11 mouse cellular contexts compared by ENCODE assay signal in the genomic region with DNA sequence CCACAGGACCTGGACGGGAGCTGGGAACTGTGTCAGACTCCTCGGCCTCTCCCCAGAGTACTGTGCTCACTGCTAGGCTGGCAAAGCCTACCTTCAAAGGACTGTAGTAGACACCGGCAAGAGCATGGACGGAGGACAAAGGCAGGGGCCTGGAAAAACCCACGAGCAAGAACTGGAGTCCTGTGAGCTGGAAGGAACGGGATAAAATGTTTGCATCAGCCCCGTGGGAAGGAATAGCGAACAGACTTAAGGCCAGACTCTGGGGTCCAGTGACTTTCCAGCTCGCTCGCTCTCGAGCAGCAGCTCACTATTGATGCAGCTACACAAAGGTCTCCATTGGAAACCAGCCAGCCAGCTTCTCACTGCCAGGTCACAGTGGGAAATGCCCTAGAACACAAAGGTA. TPM values are rescaled to one million over a fixed set of nuclear protein-coding genes. Genes with fewer than 3 reads are reported as not detected.
DNase-seq lines count a peak whose midpoint lies in the region; ATAC-seq lines count a peak whose summit lies in the region.
"Had no signal": no experiment of that assay in that cellular context is flagged by ENCODE, and none has a peak within 500 bp of the region (broad histone marks: within the 10 kb centered on the region; RNA-seq: fewer than 3 reads in every experiment).

No protein-coding gene starts in this region.

- H3K36me3 ChIP-seq in hindbrain, embryonic 12.5 days: no peaks in the 10 kb centered on the region
- H3K36me3 ChIP-seq in neural tube, embryonic 11.5 days (ENCODE audit: control insufficient read depth, insufficient read depth, low read length): no peaks in the 10 kb centered on the region
- H3K36me3 ChIP-seq: stomach, embryonic 15.5 days had no signal

- ATAC-seq in hindbrain, embryonic 12.5 days (ENCODE audit: low FRiP score): peak; percentile 63
- ATAC-seq in neural tube, embryonic 11.5 days (ENCODE audit: insufficient read depth, low FRiP score, low TSS enrichment): peak; percentile 46

- peak overlapping the region; percentile 43 for H3K4me2 ChIP-seq in hindbrain, embryonic 12.5 days (replicated peaks)
- peak overlapping the region; percentile 41 for H3K4me2 ChIP-seq in neural tube, embryonic 11.5 days (ENCODE audit: low read depth)
- H3K4me2 ChIP-seq: liver, embryonic 11.5 days; stomach, embryonic 15.5 days had no signal

- H3K27me3 ChIP-seq in hindbrain, embryonic 12.5 days: no peaks in the 10 kb centered on the region
- no peaks in the 10 kb centered on the region for H3K27me3 ChIP-seq in neural tube, embryonic 11.5 days (ENCODE audit: control insufficient read depth, insufficient read depth, low read length)
- H3K27me3 ChIP-seq: stomach, embryonic 15.5 days had no signal

- peak; percentile 10 for DNase-seq in heart, postnatal 4 days
- no peak for DNase-seq in heart, adult 18-20 months
- peak; percentile 70 for DNase-seq in embryo, embryonic 10.5 days (ENCODE audit: low spot score)
- DNase-seq in neural tube, embryonic 11.5 days (ENCODE audit: low spot score): peak; percentile 71
- DNase-seq in urinary bladder, adult 2 months (ENCODE audit: low spot score): no peak
- no peak for DNase-seq in left cerebral cortex, adult 9 months (ENCODE audit: low spot score in 2 of 2)
- no peak for DNase-seq in left cerebral cortex, postnatal 14 days (ENCODE audit: low spot score in 2 of 2)
- DNase-seq: kidney, adult 2 months had no signal

- intact Hi-C loops in left cerebral cortex, postnatal 14 days (cut with DNase I): no loop called here

- H3K4me3 ChIP-seq in hindbrain, embryonic 12.5 days: 0 out of 2 replicates have a peak overlapping the region, but pooled peaks have one; percentile 11
- peak overlapping the region; percentile 1; the same call in 1 of the 2 replicates for H3K4me3 ChIP-seq in neural tube, embryonic 11.5 days (ENCODE audit: low read depth, low read length)
- H3K4me3 ChIP-seq: stomach, embryonic 15.5 days had no signal

- peaks cover 39% of the 10 kb centered on the region for H3K4me1 ChIP-seq in hindbrain, embryonic 12.5 days
- H3K4me1 ChIP-seq in neural tube, embryonic 11.5 days (ENCODE audit: control insufficient read depth, insufficient read depth, low read length): peaks cover 22% of the 10 kb centered on the region
- H3K4me1 ChIP-seq: stomach, embryonic 15.5 days had no signal

- H3K27ac ChIP-seq in hindbrain, embryonic 12.5 days: peak overlapping the region; percentile 94
- peak overlapping the region; percentile 93 for H3K27ac ChIP-seq in neural tube, embryonic 11.5 days (ENCODE audit: low read depth, low read length)
- H3K27ac ChIP-seq: stomach, embryonic 15.5 days had no signal

- H3K9ac ChIP-seq in hindbrain, embryonic 12.5 days: no peak overlapping the region
- peak overlapping the region; percentile 55 for H3K9ac ChIP-seq in neural tube, embryonic 11.5 days (ENCODE audit: low read length)
- H3K9ac ChIP-seq: stomach, embryonic 15.5 days had no signal

- WGBS in hindbrain, embryonic 12.5 days: 21% methylated on average over 11 of the region's 11 CpGs
- WGBS in neural tube, embryonic 11.5 days: 39% methylated on average over 11 of the region's 11 CpGs

- H3K9me3 ChIP-seq in hindbrain, embryonic 12.5 days (replicated peaks): no peaks in the 10 kb centered on the region
- H3K9me3 ChIP-seq in neural tube, embryonic 11.5 days (ENCODE audit: control insufficient read depth, low read length): no peaks in the 10 kb centered on the region
- H3K9me3 ChIP-seq: stomach, embryonic 15.5 days had no signal

RNA-seq across cellular contexts. Expression of gene Rtn1, which starts 34.0 kb away (rescaled TPM):
- 1 to 10 TPM; 7.3 to 9.7 TPM for total RNA-seq in heart, postnatal 4 days (2021)
- 1 to 10 TPM; 2.8 to 4.6 TPM for total RNA-seq in heart, adult 18-20 months (2021)
- 892 and 927 TPM in 2 replicates for polyA plus RNA-seq in hindbrain, embryonic 12.5 days (2016; fragmentation: Nextera tagmentation; extraction: Ambion mirVana)
- polyA plus RNA-seq in neural tube, embryonic 11.5 days (2014; fragmentation: Nextera tagmentation; extraction: Ambion mirVana): 446 and 504 TPM in 2 replicates
- 2.8 and 2.9 TPM in 2 replicates for polyA plus RNA-seq in urinary bladder, adult 2 months (2012; rRNA removed)
- 1,000 to 10,000 TPM; 1,580 to 1,638 TPM for total RNA-seq in left cerebral cortex, postnatal 14 days (2021)

Comparison
In these comparisons a context has a peak if more than half of its experiments do, and no peak if none do; other contexts are left out.
1. DNase-seq: peak in heart, postnatal 4 days (single experiment), embryo, embryonic 10.5 days (single experiment) and neural tube, embryonic 11.5 days (single experiment); none in heart, adult 18-20 months (0 of 2), urinary bladder, adult 2 months (single experiment), left cerebral cortex, adult 9 months (0 of 2) and left cerebral cortex, postnatal 14 days (0 of 2).
2. RNA of gene Rtn1, which starts 34.0 kb away (total RNA-seq): 1,580 to 1,638 TPM in left cerebral cortex, postnatal 14 days; 7.3 to 9.7 TPM in heart, postnatal 4 days and 2.8 to 4.6 TPM in heart, adult 18-20 months; every median in the first group is over 100 times any median in the second.